Mouse (Mus musculus) mouse embryonic stem cell (cell line): ENCODE data around the gene Prim2.

Experiments used
- in situ Hi-C, 2 experiments: fragments of 300-500 bp; cut with MboI; formaldehyde crosslinking; loops; 1 replicate in 1 of 2; 3 replicates in 1 of 2; pipeline ENCODE4 v1.14.3; 2019 to 2020; ENCODE audit warnings: low sequenced_read_pairs in 2 of 2, low pct_unique_long_range_greater_than_20kb in 1 of 2, mixed read lengths in 1 of 2; ENCODE audit not compliant: unreplicated experiment in 1 of 2

Prim2 gene

GRCm38 (mm10) chr1:33669708-33670141 lies at the start of gene Prim2:
TSS of gene Prim2 (minus strand) at chr1:33669795.
- in situ Hi-C loops: no loop called here

- in situ Hi-C loops: no loop called here
Observed at GRCm38 (mm10) chr1:33717636-33718035, 48.0 kb upstream of the Prim2 start.

GRCm38 (mm10) chr1:33714796-33715195 lies 45.2 kb upstream of the Prim2 start:
- in situ Hi-C loops: no loop called here

GRCm38 (mm10) chr1:33712026-33712425 lies 42.4 kb upstream of the Prim2 start:
- in situ Hi-C loops: no loop called here

- in situ Hi-C loops: no loop called here
Observed at GRCm38 (mm10) chr1:33709615-33710014, 40.0 kb upstream of the Prim2 start.

- in situ Hi-C loops: no loop called here
Observed at GRCm38 (mm10) chr1:33701244-33701643, 31.6 kb upstream of the Prim2 start.

- in situ Hi-C loops: no loop called here
Observed at GRCm38 (mm10) chr1:33696016-33696415, 26.4 kb upstream of the Prim2 start.

GRCm38 (mm10) chr1:33693893-33694292 lies 24.3 kb upstream of the Prim2 start:
- in situ Hi-C loops: no loop called here

- in situ Hi-C loops: no loop called here
Observed at GRCm38 (mm10) chr1:33690087-33690448, 20.5 kb upstream of the Prim2 start.

GRCm38 (mm10) chr1:33689446-33690086 lies 20.0 kb upstream of the Prim2 start:
- in situ Hi-C loops: loop anchor here (5.0 to 10.0 kb wide), 2 partner anchors 33 to 45 kb away; no protein-coding TSS in a partner anchor

GRCm38 (mm10) chr1:33688810-33689209 lies 19.2 kb upstream of the Prim2 start:
- in situ Hi-C loops: loop anchor here (5.0 to 10.0 kb wide), 2 partner anchors 33 to 46 kb away; no protein-coding TSS in a partner anchor

- in situ Hi-C loops: loop anchor here in 1 of 2 experiments (10.0 kb wide), 1 partner anchor 50 kb away; no protein-coding TSS in a partner anchor
Observed at GRCm38 (mm10) chr1:33684459-33684858, 14.9 kb upstream of the Prim2 start.

- in situ Hi-C loops: loop anchor here in 1 of 2 experiments (10.0 kb wide), 1 partner anchor 54 kb away; no protein-coding TSS in a partner anchor
Observed at GRCm38 (mm10) chr1:33680890-33681289, 11.3 kb upstream of the Prim2 start.

- in situ Hi-C loops: loop anchor here in 1 of 2 experiments (10.0 kb wide), 1 partner anchor 54 kb away; no protein-coding TSS in a partner anchor
Observed at GRCm38 (mm10) chr1:33680435-33680834, 10.8 kb upstream of the Prim2 start.

GRCm38 (mm10) chr1:33673158-33673960 lies 3.8 kb upstream of the Prim2 start:
- in situ Hi-C loops: no loop called here

GRCm38 (mm10) chr1:33672514-33672913 lies 2.9 kb upstream of the Prim2 start:
- in situ Hi-C loops: no loop called here

GRCm38 (mm10) chr1:33672083-33672482 lies 2.5 kb upstream of the Prim2 start:
- in situ Hi-C loops: no loop called here

- in situ Hi-C loops: no loop called here
Observed at GRCm38 (mm10) chr1:33671441-33671840, 1.8 kb upstream of the Prim2 start.

- in situ Hi-C loops: no loop called here
Observed at GRCm38 (mm10) chr1:33670164-33670616, 595 bp upstream of the Prim2 start.
